Mouse (Mus musculus) E14TG2a.4 (cell line): ENCODE results near the gene Zbed6.
A peak's percentile ranks its signal among the peaks of the same experiment; 100 is the strongest.

ENCODE experiments used
- H3K27me3 ChIP-seq: 2 replicates; pipeline ENCODE4 v1.6.1; 2014; ENCODE audit warnings: low read length, control low read depth; ENCODE audit not compliant: insufficient read depth
- H3K36me3 ChIP-seq: 2 replicates; pipeline ENCODE4 v1.6.1; 2014; ENCODE audit warnings: low read length, control low read depth; ENCODE audit not compliant: insufficient read depth
- H3K4me1 ChIP-seq: replicated peaks from 2 replicates; pipeline ENCODE4 v1.6.1; 2014; ENCODE audit warnings: low read depth, low read length, control low read depth
- H3K4me3 ChIP-seq: replicated peaks from 2 replicates; pipeline ENCODE4 v1.5.1; 2014; ENCODE audit warnings: mild to moderate bottlenecking, low read length
- H3K9me3 ChIP-seq: 2 replicates; pipeline ENCODE4 v1.6.1; 2014; ENCODE audit warnings: low read length, control low read depth
- CTCF ChIP-seq: conservative IDR thresholded peaks from 2 replicates; pipeline ENCODE4 v1.5.1; 2014; ENCODE audit warnings: low read length
- NANOG ChIP-seq: IDR thresholded peaks from 2 replicates; pipeline ENCODE4 v1.6.1; 2014; ENCODE audit warnings: borderline replicate concordance, low read length, mixed read lengths
- POU5F1 ChIP-seq: IDR thresholded peaks from 2 replicates; pipeline ENCODE4 v1.6.1; 2014; ENCODE audit warnings: low read length, borderline replicate concordance

Gene Zbed6

GRCm38 (mm10) chr1:133692195-133692594 lies 31.5 kb upstream of the Zbed6 start:
- no peaks in the 10 kb centered on the region for H3K9me3 ChIP-seq
- no peaks in the 10 kb centered on the region for H3K27me3 ChIP-seq
- H3K36me3 ChIP-seq: no peaks in the 10 kb centered on the region
- H3K4me3 ChIP-seq: 0 out of 2 replicates have a peak overlapping the region, but pooled peaks have one; percentile 3
- TF ChIP-seq NANOG: no peak
- TF ChIP-seq CTCF: no peak
- no peak for TF ChIP-seq POU5F1
- H3K4me1 ChIP-seq: peaks cover 82% of the 10 kb centered on the region

GRCm38 (mm10) chr1:133691046-133691445 lies 30.4 kb upstream of the Zbed6 start:
- TF ChIP-seq POU5F1: no peak
- TF ChIP-seq CTCF: no peak
- TF ChIP-seq NANOG: no peak
- H3K9me3 ChIP-seq: no peaks in the 10 kb centered on the region

GRCm38 (mm10) chr1:133689897-133690296 lies 29.2 kb upstream of the Zbed6 start, which contains the start of gene Lax1:
Lax1 (minus strand) TSS chr1:133690108.
- Histone ChIP-seq H3K9me3 (no peaks in the 10 kb centered on the region), H3K4me3 (0 out of 2 replicates have a peak within 1 kb of the TSS, but pooled peaks have one; percentile 2), H3K27me3 (no peaks in the 10 kb centered on the region), H3K36me3 (no peaks in the 10 kb centered on the region), H3K4me1 (peaks cover 68% of the 10 kb centered on the region)
- TF ChIP-seq CTCF (no peak), POU5F1 (no peak), NANOG (no peak)

More at GRCm38 (mm10) chr1:133691046-133691445, 30.4 kb upstream of the Zbed6 start:
- Histone ChIP-seq H3K4me1 (peaks cover 71% of the 10 kb centered on the region), H3K4me3 (peak overlapping the region; percentile 37; the same call in 1 of the 2 replicates), H3K27me3 (no peaks in the 10 kb centered on the region), H3K36me3 (no peaks in the 10 kb centered on the region)

GRCm38 (mm10) chr1:133688301-133688700 lies 27.6 kb upstream of the Zbed6 start:
- H3K36me3 ChIP-seq: no peaks in the 10 kb centered on the region
- no peak overlapping the region for H3K4me3 ChIP-seq
- peaks cover 53% of the 10 kb centered on the region for H3K4me1 ChIP-seq
- TF ChIP-seq POU5F1 (no peak), CTCF (no peak), NANOG (no peak)
- peaks cover 3% of the 10 kb centered on the region; the same call in 1 of the 2 replicates for H3K9me3 ChIP-seq
- no peaks in the 10 kb centered on the region for H3K27me3 ChIP-seq

GRCm38 (mm10) chr1:133685749-133686519 lies 25.2 kb upstream of the Zbed6 start:
- H3K4me3 ChIP-seq: no peak overlapping the region
- H3K27me3 ChIP-seq: no peaks in the 10 kb centered on the region
- H3K9me3 ChIP-seq: peaks cover 3% of the 10 kb centered on the region; the same call in 1 of the 2 replicates
- H3K36me3 ChIP-seq: no peaks in the 10 kb centered on the region
- TF ChIP-seq POU5F1: no peak
- TF ChIP-seq CTCF: no peak
- no peak for TF ChIP-seq NANOG
- peaks cover 34% of the 10 kb centered on the region for H3K4me1 ChIP-seq

- Histone ChIP-seq H3K4me1 (peaks cover 39% of the 10 kb centered on the region), H3K4me3 (peak overlapping the region; percentile 41), H3K9me3 (no peaks in the 10 kb centered on the region), H3K27me3 (no peaks in the 10 kb centered on the region), H3K36me3 (peaks cover 29% of the 10 kb centered on the region)
- no peak for TF ChIP-seq CTCF
- peak; percentile 90 for TF ChIP-seq NANOG
Observed at GRCm38 (mm10) chr1:133671801-133672200, 11.1 kb upstream of the Zbed6 start.

- no peaks in the 10 kb centered on the region for H3K27me3 ChIP-seq
- H3K4me1 ChIP-seq: peaks cover 43% of the 10 kb centered on the region
- peaks cover 24% of the 10 kb centered on the region for H3K36me3 ChIP-seq
- H3K9me3 ChIP-seq: no peaks in the 10 kb centered on the region
- TF ChIP-seq CTCF (no peak), NANOG (no peak), POU5F1 (no peak)
- no peak overlapping the region for H3K4me3 ChIP-seq
Observed at GRCm38 (mm10) chr1:133671266-133671665, 10.6 kb upstream of the Zbed6 start.

- Histone ChIP-seq H3K4me3 (peak overlapping the region; percentile 80), H3K27me3 (no peaks in the 10 kb centered on the region), H3K4me1 (peaks cover 46% of the 10 kb centered on the region), H3K9me3 (no peaks in the 10 kb centered on the region), H3K36me3 (peaks cover 22% of the 10 kb centered on the region)
- TF ChIP-seq POU5F1: no peak
- TF ChIP-seq NANOG: no peak
- TF ChIP-seq CTCF: no peak
Observed at GRCm38 (mm10) chr1:133670776-133671175, 10.1 kb upstream of the Zbed6 start.
